Mouse (Mus musculus) bone marrow, adult 2 months (tissue): ENCODE measurements around the gene Myrfl.

ENCODE experiments used
- CTCF ChIP-seq: fragments of 200-500 bp; IDR thresholded peaks from 2 replicates; pipeline ENCODE4 v1.5.1; 2011; ENCODE audit warnings: low read length, control low read depth; ENCODE audit not compliant: control insufficient read depth, insufficient read depth
- POLR2A ChIP-seq: fragments of 200-500 bp; IDR thresholded peaks from 2 replicates; pipeline ENCODE4 v1.6.1; 2011; ENCODE audit warnings: low read depth, mild to moderate bottlenecking, control low read depth, low read length, borderline replicate concordance; ENCODE audit not compliant: control insufficient read depth

- no peak for TF ChIP-seq CTCF
- no peak for TF ChIP-seq POLR2A
These were observed 136.2 kb downstream of the Myrfl start for GRCm38 (mm10) chr10:116760561-116760960.
